Mouse (Mus musculus): ENCODE results near the gene Fam189a1. TPM values are rescaled to one million over a fixed set of nuclear protein-coding genes. Genes with fewer than 3 reads are reported as not detected.

Fam189a1 gene
- 3.3 and 5.7 TPM in 2 replicates for polyA plus RNA-seq (2015; fragmentation: Nextera tagmentation; extraction: Ambion mirVana)

DNA sequence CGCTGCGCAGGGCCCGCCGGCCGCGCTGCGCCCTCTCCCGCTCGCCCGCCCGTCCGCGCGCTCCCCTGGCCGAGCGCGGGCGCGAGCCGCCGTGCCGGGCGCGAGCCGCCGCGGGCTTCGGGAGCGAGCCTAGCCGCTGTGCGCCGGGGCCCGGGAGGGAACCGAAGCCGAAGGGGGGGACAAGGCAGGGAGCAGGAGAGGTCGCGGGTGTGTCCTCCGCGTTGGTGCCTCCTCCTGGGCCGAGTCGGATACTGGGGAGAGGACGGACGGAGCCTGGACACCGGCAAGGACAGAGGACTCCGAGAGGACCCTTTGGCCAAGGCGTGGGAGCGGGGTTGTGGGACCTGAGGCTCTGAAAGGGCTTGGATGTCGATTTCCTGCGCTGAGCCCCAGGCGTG, at the start of gene Fam189a1:
TSS of gene Fam189a1 (minus strand) at position 57 of the 398 bp plus-strand sequence.
- WGBS = under 1% methylated on average over 31 of the region's 50 CpGs
- peaks cover 8% of the 10 kb centered on the region for H3K4me1 ChIP-seq (replicated peaks; ENCODE audit: control insufficient read depth, insufficient read depth, low read length)
- peak within 1 kb of the TSS; percentile 98 for H3K4me2 ChIP-seq (ENCODE audit: low read length)
- peaks cover 26% of the 10 kb centered on the region for H3K27me3 ChIP-seq (replicated peaks; ENCODE audit: control insufficient read depth, insufficient read depth, low read length)
- no peaks in the 10 kb centered on the region for H3K36me3 ChIP-seq (ENCODE audit: control insufficient read depth, insufficient read depth)
- ATAC-seq = peak; percentile 92; the same call in 1 of the 2 replicates
- no peaks in the 10 kb centered on the region for H3K9me3 ChIP-seq (ENCODE audit: control insufficient read depth, low read length)
- peak within 1 kb of the TSS; percentile 70 for H3K4me3 ChIP-seq (replicated peaks; ENCODE audit: low read length)
- H3K9ac ChIP-seq (replicated peaks; ENCODE audit: low read depth, low read length) = peak within 1 kb of the TSS; percentile 76
- H3K27ac ChIP-seq (ENCODE audit: low read length) = peak within 1 kb of the TSS; percentile 37; the same call in 1 of the 2 replicates

DNA sequence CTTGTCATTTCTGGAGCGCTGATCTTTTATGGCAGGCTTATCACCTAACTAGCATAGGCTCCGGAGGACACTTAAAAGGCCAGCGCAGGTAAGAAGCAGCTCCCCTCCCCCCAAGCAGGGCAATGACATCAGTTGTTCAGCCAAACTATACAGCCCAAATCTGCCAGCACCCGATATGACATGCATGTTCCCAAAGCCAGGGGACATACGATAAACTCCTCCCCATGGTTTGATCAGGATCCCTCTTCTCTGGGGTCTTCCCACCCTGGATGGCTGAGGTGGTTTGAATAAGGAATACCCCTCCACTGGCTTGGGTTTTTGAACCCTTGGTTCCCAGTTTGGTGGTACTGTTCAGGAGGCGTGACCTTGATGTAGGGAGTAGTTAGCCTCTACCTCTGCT, 49.7 kb upstream of the Fam189a1 start:
- H3K27me3 ChIP-seq (replicated peaks; ENCODE audit: control insufficient read depth, insufficient read depth, low read length) = no peaks in the 10 kb centered on the region
- no peak overlapping the region for H3K4me3 ChIP-seq (replicated peaks; ENCODE audit: low read length)
- no peak overlapping the region for H3K9ac ChIP-seq (replicated peaks; ENCODE audit: low read depth, low read length)
- H3K36me3 ChIP-seq (ENCODE audit: control insufficient read depth, insufficient read depth) = no peaks in the 10 kb centered on the region
- peaks cover 5% of the 10 kb centered on the region; the same call in 1 of the 2 replicates for H3K9me3 ChIP-seq (ENCODE audit: control insufficient read depth, low read length)
- no peak overlapping the region for H3K27ac ChIP-seq (ENCODE audit: low read length)
- ATAC-seq = no peak
- WGBS = 95% methylated on average over 6 of the region's 6 CpGs
- H3K4me1 ChIP-seq (replicated peaks; ENCODE audit: control insufficient read depth, insufficient read depth, low read length) = no peaks in the 10 kb centered on the region
- H3K4me2 ChIP-seq (ENCODE audit: low read length) = no peak overlapping the region

DNA sequence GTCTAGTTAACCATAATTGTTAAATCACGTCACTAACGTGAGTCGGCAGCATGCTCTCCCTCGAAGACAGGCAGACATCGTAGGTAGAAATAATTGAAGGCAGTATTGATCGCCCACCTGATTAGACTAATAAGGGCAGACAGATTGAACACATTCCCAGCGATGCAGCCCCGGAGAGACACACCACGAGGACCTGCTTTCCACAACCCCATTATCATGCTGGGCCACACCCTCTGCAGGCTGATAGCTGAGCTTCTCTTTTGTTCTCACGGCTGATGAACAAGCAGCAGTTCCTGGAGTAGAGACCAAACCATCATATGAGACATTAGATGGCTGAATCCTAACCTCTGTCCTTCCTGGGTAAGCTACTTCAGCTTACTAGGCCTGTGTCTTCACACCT, 46.3 kb upstream of the Fam189a1 start:
- Histone ChIP-seq H3K4me1 (replicated peaks; ENCODE audit: control insufficient read depth, insufficient read depth, low read length) (no peaks in the 10 kb centered on the region), H3K27ac (ENCODE audit: low read length) (no peak overlapping the region), H3K4me3 (replicated peaks; ENCODE audit: low read length) (no peak overlapping the region), H3K4me2 (ENCODE audit: low read length) (no peak overlapping the region), H3K36me3 (ENCODE audit: control insufficient read depth, insufficient read depth) (no peaks in the 10 kb centered on the region), H3K9me3 (ENCODE audit: control insufficient read depth, low read length) (peaks cover 9% of the 10 kb centered on the region; the same call in 1 of the 2 replicates), H3K27me3 (replicated peaks; ENCODE audit: control insufficient read depth, insufficient read depth, low read length) (no peaks in the 10 kb centered on the region), H3K9ac (replicated peaks; ENCODE audit: low read depth, low read length) (no peak overlapping the region)
- ATAC-seq = no peak
- 78% methylated on average over 10 of the region's 10 CpGs for WGBS

- no peak overlapping the region for H3K9ac ChIP-seq (replicated peaks; ENCODE audit: low read depth, low read length)
- no peaks in the 10 kb centered on the region for H3K36me3 ChIP-seq (ENCODE audit: control insufficient read depth, insufficient read depth)
- H3K4me3 ChIP-seq (replicated peaks; ENCODE audit: low read length) = no peak overlapping the region
- H3K27me3 ChIP-seq (replicated peaks; ENCODE audit: control insufficient read depth, insufficient read depth, low read length) = no peaks in the 10 kb centered on the region
- no peak for ATAC-seq
- WGBS = 45% methylated on average over 5 of the region's 5 CpGs
- H3K4me2 ChIP-seq (ENCODE audit: low read length) = no peak overlapping the region
- no peak overlapping the region for H3K27ac ChIP-seq (ENCODE audit: low read length)
- H3K4me1 ChIP-seq (replicated peaks; ENCODE audit: control insufficient read depth, insufficient read depth, low read length) = no peaks in the 10 kb centered on the region; the same call in 1 of the 2 replicates
- no peaks in the 10 kb centered on the region for H3K9me3 ChIP-seq (ENCODE audit: control insufficient read depth, low read length)
These were observed 24.3 kb upstream of the Fam189a1 start for GRCm38 (mm10) chr7:65180694-65181093.

DNA sequence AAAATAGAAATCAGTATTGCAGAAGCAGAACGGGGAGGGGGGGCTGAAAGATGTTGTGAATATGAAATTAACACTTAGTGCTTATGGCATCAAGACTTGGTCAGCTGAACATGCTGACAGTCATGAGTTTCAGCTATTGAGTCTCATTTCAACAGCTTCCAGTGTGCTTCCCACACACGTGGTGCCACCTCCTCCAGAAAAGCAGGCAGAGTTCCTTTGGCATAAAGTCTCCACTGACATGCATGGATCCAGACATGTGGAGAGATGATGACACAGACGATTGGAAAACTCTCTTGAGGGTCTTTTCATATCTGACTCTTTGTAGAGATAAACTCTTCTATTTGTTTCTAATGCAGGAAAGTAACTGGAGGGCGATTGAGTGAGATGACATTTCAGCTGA, 14.4 kb upstream of the Fam189a1 start:
- no peak overlapping the region for H3K4me3 ChIP-seq (replicated peaks; ENCODE audit: low read length)
- no peaks in the 10 kb centered on the region for H3K27me3 ChIP-seq (replicated peaks; ENCODE audit: control insufficient read depth, insufficient read depth, low read length)
- H3K9me3 ChIP-seq (ENCODE audit: control insufficient read depth, low read length) = no peaks in the 10 kb centered on the region
- ATAC-seq = no peak
- H3K4me2 ChIP-seq (ENCODE audit: low read length) = no peak overlapping the region
- no peaks in the 10 kb centered on the region for H3K36me3 ChIP-seq (ENCODE audit: control insufficient read depth, insufficient read depth)
- no peak overlapping the region for H3K9ac ChIP-seq (replicated peaks; ENCODE audit: low read depth, low read length)
- H3K27ac ChIP-seq (ENCODE audit: low read length) = no peak overlapping the region
- H3K4me1 ChIP-seq (replicated peaks; ENCODE audit: control insufficient read depth, insufficient read depth, low read length) = no peaks in the 10 kb centered on the region
- WGBS = 87% methylated on average over 4 of the region's 4 CpGs

DNA sequence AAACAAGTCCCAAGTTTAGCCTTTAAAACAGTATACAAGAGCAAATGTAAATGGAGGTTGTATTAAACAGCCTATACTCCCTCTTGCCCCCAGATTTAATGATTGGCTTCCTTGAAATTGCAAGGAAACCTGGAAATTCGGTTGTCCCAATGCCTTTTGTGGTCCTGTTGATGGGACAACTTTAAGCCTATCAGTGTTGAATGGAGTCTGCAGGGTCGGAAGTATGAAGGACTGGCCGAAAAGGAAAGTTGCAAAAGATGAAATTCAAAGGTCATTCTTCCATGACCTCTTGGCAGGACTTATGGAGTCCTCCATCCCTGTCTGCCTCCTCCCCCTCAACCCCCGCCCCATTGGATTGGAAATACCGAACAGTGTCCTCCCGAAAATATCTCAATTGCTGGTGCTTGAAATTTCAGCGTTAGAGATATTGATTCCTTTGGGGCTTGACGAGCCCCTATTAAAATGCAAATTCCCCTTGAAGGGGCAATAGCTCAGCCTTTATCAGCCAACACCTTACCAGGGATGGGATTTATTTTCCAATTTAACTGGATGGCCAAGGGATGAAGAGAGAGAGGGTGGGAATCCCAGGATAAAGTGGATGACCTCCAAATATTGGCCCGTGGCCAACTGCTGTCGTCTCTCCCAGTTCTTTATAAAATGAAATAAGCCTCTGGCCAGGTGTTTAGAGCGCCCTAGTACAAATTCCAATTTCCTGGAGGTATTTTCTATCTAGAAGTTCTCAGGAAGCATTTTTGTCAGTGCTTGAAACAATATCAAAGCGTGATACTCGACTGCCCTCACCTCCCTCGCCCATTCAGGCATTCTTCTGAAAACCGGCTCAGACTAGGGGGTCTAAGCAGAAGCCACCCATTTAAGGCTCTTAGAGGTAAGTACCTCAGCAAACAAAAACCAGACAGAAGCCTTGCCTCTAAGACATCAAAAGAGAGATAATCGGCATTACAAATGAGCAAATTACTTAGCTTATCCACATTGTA, 958 bp upstream of the Fam189a1 start:
- Histone ChIP-seq H3K9ac (replicated peaks; ENCODE audit: low read depth, low read length) (no peak overlapping the region), H3K27ac (ENCODE audit: low read length) (no peak overlapping the region), H3K27me3 (replicated peaks; ENCODE audit: control insufficient read depth, insufficient read depth, low read length) (peaks cover 26% of the 10 kb centered on the region), H3K4me3 (replicated peaks; ENCODE audit: low read length) (peak overlapping the region; percentile 70), H3K9me3 (ENCODE audit: control insufficient read depth, low read length) (no peaks in the 10 kb centered on the region), H3K36me3 (ENCODE audit: control insufficient read depth, insufficient read depth) (no peaks in the 10 kb centered on the region), H3K4me1 (replicated peaks; ENCODE audit: control insufficient read depth, insufficient read depth, low read length) (peaks cover 8% of the 10 kb centered on the region), H3K4me2 (ENCODE audit: low read length) (peak overlapping the region; percentile 98)
- WGBS = 6% methylated on average over 16 of the region's 16 CpGs
- ATAC-seq = no peak

GRCm38 (mm10) chr7:65155628-65156513, 499 bp downstream of the Fam189a1 start:
- Histone ChIP-seq H3K4me2 (ENCODE audit: low read length) (peak overlapping the region; percentile 98), H3K9ac (replicated peaks; ENCODE audit: low read depth, low read length) (peak overlapping the region; percentile 76), H3K36me3 (ENCODE audit: control insufficient read depth, insufficient read depth) (no peaks in the 10 kb centered on the region), H3K4me1 (replicated peaks; ENCODE audit: control insufficient read depth, insufficient read depth, low read length) (peaks cover 8% of the 10 kb centered on the region), H3K27me3 (replicated peaks; ENCODE audit: control insufficient read depth, insufficient read depth, low read length) (peaks cover 26% of the 10 kb centered on the region), H3K9me3 (ENCODE audit: control insufficient read depth, low read length) (no peaks in the 10 kb centered on the region), H3K4me3 (replicated peaks; ENCODE audit: low read length) (peak overlapping the region; percentile 70), H3K27ac (ENCODE audit: low read length) (peak overlapping the region; percentile 37; the same call in 1 of the 2 replicates)
- 0% methylated on average over 103 of the region's 122 CpGs for WGBS
- ATAC-seq = peak; percentile 76

DNA sequence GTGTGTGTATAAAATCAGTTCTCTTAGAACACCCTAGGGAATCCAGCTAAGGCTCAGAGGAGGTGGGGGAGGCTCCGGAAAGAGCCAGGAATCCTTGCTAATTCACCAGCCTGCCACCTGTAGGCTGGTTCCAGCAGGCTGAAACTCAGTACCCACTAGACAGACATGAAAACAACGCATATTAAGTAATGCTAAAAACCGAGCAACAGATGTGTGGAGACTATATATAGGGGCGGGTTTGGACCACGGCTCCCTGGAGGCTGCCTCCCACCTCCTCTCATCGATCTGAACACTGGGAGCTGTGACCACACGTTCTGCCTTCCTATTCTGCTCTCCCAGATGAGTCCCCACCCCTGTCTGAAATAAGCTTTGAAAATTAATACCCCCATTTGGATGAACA, 1.8 kb downstream of the Fam189a1 start:
- Histone ChIP-seq H3K9ac (replicated peaks; ENCODE audit: low read depth, low read length) (no peak overlapping the region), H3K27ac (ENCODE audit: low read length) (no peak overlapping the region), H3K4me3 (replicated peaks; ENCODE audit: low read length) (peak overlapping the region; percentile 15; the same call in 1 of the 2 replicates), H3K4me2 (ENCODE audit: low read length) (peak overlapping the region; percentile 10), H3K27me3 (replicated peaks; ENCODE audit: control insufficient read depth, insufficient read depth, low read length) (peaks cover 26% of the 10 kb centered on the region), H3K4me1 (replicated peaks; ENCODE audit: control insufficient read depth, insufficient read depth, low read length) (peaks cover 8% of the 10 kb centered on the region), H3K9me3 (ENCODE audit: control insufficient read depth, low read length) (no peaks in the 10 kb centered on the region), H3K36me3 (ENCODE audit: control insufficient read depth, insufficient read depth) (no peaks in the 10 kb centered on the region)
- ATAC-seq = peak; percentile 14; the same call in 1 of the 2 replicates
- WGBS = 11% methylated on average over 7 of the region's 7 CpGs

DNA sequence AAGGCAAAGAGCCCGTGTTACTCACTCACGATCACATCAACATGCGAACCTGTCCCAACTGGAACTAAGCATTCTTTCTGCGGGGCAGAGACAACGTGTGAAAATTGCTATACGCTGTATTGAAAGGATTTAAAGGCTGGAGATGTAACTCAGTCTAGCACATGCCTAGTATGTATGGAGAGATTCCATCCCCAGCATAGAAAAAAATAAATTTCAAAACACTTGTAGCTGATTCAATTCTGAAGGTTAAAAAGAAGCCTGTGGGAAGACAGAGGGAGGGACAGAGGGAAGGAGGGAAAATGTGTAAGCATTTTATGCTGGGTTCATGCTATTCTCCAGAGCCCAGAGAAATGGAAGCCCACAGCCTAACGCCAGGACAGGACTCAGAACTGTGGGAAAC, 2.5 kb downstream of the Fam189a1 start:
- no peak for ATAC-seq
- H3K4me1 ChIP-seq (replicated peaks; ENCODE audit: control insufficient read depth, insufficient read depth, low read length) = peaks cover 8% of the 10 kb centered on the region

More for the DNA sequence above, 2.5 kb downstream of the Fam189a1 start:
- Histone ChIP-seq H3K9me3 (ENCODE audit: control insufficient read depth, low read length) (no peaks in the 10 kb centered on the region), H3K36me3 (ENCODE audit: control insufficient read depth, insufficient read depth) (no peaks in the 10 kb centered on the region), H3K9ac (replicated peaks; ENCODE audit: low read depth, low read length) (no peak overlapping the region), H3K27ac (ENCODE audit: low read length) (no peak overlapping the region), H3K27me3 (replicated peaks; ENCODE audit: control insufficient read depth, insufficient read depth, low read length) (peaks cover 26% of the 10 kb centered on the region), H3K4me3 (replicated peaks; ENCODE audit: low read length) (no peak overlapping the region), H3K4me2 (ENCODE audit: low read length) (no peak overlapping the region)
- 71% methylated on average over 7 of the region's 7 CpGs for WGBS

Data from forebrain, embryonic 16.5 days (tissue).